Comparison of ENCODE assay signal across 13 mouse cellular contexts in the genomic region with DNA sequence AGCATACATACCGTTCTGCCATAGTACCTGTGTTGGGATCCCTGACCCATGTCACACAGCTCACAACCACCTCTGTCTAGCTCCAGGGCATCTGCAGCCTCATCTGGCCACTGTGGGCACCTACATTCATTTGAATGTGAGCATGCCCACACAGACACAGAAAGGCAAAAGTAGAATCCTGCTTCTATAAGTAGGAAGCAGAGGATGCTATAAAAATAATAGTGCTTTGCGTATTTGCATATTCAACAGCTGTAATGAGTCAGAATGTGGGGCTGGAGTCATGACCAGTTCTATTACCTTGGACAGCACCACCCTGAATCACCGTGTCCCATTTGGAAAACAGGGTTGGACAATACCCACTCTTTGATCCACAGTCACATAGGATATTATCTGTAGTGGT. TPM values are rescaled to one million over a fixed set of nuclear protein-coding genes. Genes with fewer than 3 reads are reported as not detected.
"Had no signal": no experiment of that assay in that cellular context is flagged by ENCODE, and none has a peak within 500 bp of the region (broad histone marks: within the 10 kb centered on the region; RNA-seq: fewer than 3 reads in every experiment).

No protein-coding gene starts in this region.

- DNase-seq: lung, adult 18-20 months; lung, embryonic 14.5 days; lung, postnatal 10 days; lung, postnatal 4 days; midbrain, embryonic 14.5 days; right cerebral cortex, adult 18-20 months; right cerebral cortex, postnatal 25 days; right cerebral cortex, postnatal 4 days; spleen, adult 18-20 months; thymus, adult 18-20 months; thymus, postnatal 14 days; thymus, postnatal 36 days had no signal

RNA-seq across cellular contexts. Expression of gene Vinac1, which starts 22.3 kb away (rescaled TPM):
- total RNA-seq: megakaryocyte-erythroid progenitor cell, adult 5-6 weeks had no signal
